Mouse (Mus musculus) small intestine, adult 2 months (tissue): ENCODE data around the gene Rp9. TPM values are rescaled to one million over a fixed set of nuclear protein-coding genes. Genes with fewer than 3 reads are reported as not detected.

ENCODE experiments used
- H3K27ac ChIP-seq: fragments of 200-500 bp; 2 replicates; pipeline ENCODE4 v1.5.1; 2012; ENCODE audit warnings: low read depth, low read length, control low read depth, inconsistent platforms; ENCODE audit not compliant: insufficient read depth
- H3K27me3 ChIP-seq: fragments of 200-500 bp; 2 replicates; pipeline ENCODE4 v1.6.1; 2012; ENCODE audit warnings: mild to moderate bottlenecking, moderate library complexity, low read length, inconsistent platforms; ENCODE audit not compliant: control insufficient read depth, insufficient read depth
- H3K36me3 ChIP-seq: fragments of 200-500 bp; 2 replicates; pipeline ENCODE4 v1.6.1; 2012; ENCODE audit warnings: mild to moderate bottlenecking, low read length, control low read depth, inconsistent platforms; ENCODE audit not compliant: control insufficient read depth, insufficient read depth
- H3K4me1 ChIP-seq: fragments of 200-500 bp; 2 replicates; pipeline ENCODE4 v1.6.1; 2012; ENCODE audit warnings: low read length, inconsistent platforms, mixed read lengths; ENCODE audit not compliant: control insufficient read depth, insufficient read depth, insufficient read length
- H3K4me3 ChIP-seq: fragments of 200-500 bp; 2 replicates; pipeline ENCODE4 v1.5.1; 2012; ENCODE audit warnings: low read depth, mild to moderate bottlenecking, control low read depth, inconsistent platforms, low read length, moderate library complexity
- CTCF ChIP-seq: fragments of 200-500 bp; IDR thresholded peaks from 2 replicates; pipeline ENCODE4 v1.5.1; 2012; ENCODE audit warnings: low read depth, mild to moderate bottlenecking, control low read depth, inconsistent platforms, low read length, moderate library complexity, mixed read lengths; ENCODE audit not compliant: insufficient replicate concordance, insufficient read length; ENCODE audit errors: extremely low read depth
- POLR2A ChIP-seq: fragments of 200-500 bp; IDR thresholded peaks from 2 replicates; pipeline ENCODE4 v1.6.1; 2012; ENCODE audit warnings: low read depth, mild to moderate bottlenecking, control low read depth, inconsistent platforms, low read length, moderate library complexity
- WGBS: fragments of 180-500 bp; shearing (Covaris S2); methylation state at CpG from one replicate; pipeline ENCODE4 v1.1.7; 2018; 5-methylcytosine and 5-hydroxymethylcytosine counted together
- polyA plus RNA-seq: library from polyadenylated mRNA; depleted of rRNA; stranded (reverse); fragments of >200 nt; gene quantifications from 2 replicates; pipeline ENCODE4 v1.2.3, GENCODE M21; 2012

Gene Rp9
- polyA plus RNA-seq, 1 experiment: 106 TPM

DNA sequence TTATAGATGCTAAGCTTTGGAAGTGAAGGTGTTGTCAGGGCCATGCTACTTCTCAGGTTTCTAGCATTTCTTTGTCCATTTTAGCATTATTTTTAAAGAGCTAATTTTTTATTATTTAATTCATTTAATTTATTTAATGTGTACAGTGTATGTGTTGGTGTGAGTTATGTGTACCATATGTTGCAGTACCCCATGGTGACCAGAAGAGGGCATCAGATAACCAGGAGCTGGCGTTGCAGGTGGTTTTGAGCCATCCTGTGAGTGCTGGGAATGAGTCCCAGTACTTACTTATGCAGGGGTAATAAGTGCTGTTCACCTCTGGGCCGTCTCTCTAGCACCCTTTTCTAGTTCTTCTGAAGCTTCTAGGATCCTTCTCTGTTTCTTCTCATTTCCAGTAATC lies 25.6 kb upstream of the Rp9 start:
- H3K27me3 ChIP-seq: no peaks in the 10 kb centered on the region
- 81% methylated on average over 2 of the region's 2 CpGs for WGBS
- H3K27ac ChIP-seq: no peak overlapping the region
- no peaks in the 10 kb centered on the region for H3K4me1 ChIP-seq
- H3K36me3 ChIP-seq: no peaks in the 10 kb centered on the region
- H3K4me3 ChIP-seq: no peak overlapping the region
- TF ChIP-seq POLR2A: no peak
- no peak for TF ChIP-seq CTCF

DNA sequence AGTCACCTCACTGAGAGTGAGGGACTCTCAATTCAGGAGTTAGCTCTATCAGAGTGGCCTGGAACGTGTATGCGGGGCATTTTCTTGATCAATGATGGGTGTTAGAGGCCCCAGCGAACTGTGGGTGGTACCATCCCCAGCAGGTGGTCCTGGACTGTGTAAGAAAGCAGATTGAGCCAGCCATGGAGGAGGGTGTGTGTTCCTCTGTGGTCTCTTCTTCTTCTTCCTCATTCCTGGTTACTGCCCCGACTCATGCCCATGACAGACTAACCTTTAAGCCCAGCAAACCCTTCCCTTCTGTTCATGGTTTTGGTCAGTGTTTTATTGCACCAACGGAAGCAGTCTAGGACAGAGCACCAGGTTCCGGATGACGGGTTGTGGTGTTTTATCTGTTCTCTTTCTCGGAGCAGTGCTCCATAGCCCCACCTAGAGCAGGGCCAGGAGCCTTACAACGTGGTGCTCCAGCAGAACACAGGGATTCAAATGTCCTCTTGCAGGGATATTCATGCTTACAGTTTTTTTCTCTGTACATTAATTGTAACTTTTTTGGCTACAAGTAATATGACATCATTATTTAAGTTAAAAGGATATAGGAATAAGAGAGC lies 24.8 kb upstream of the Rp9 start:
- Histone ChIP-seq H3K4me3 (no peak overlapping the region), H3K4me1 (no peaks in the 10 kb centered on the region), H3K36me3 (no peaks in the 10 kb centered on the region), H3K27ac (no peak overlapping the region), H3K27me3 (no peaks in the 10 kb centered on the region)
- TF ChIP-seq POLR2A (no peak), CTCF (no peak)
- 83% methylated on average over 9 of the region's 9 CpGs for whole genome bisulfite sequencing

GRCm38 (mm10) chr9:22488963-22489362 lies 19.4 kb upstream of the Rp9 start:
- no peak overlapping the region for H3K27ac ChIP-seq
- TF ChIP-seq POLR2A (no peak), CTCF (no peak)
- no peak overlapping the region for H3K4me3 ChIP-seq
- WGBS: 38% methylated on average over 9 of the region's 9 CpGs
- H3K4me1 ChIP-seq: no peaks in the 10 kb centered on the region
- H3K36me3 ChIP-seq: no peaks in the 10 kb centered on the region
- H3K27me3 ChIP-seq: no peaks in the 10 kb centered on the region

DNA sequence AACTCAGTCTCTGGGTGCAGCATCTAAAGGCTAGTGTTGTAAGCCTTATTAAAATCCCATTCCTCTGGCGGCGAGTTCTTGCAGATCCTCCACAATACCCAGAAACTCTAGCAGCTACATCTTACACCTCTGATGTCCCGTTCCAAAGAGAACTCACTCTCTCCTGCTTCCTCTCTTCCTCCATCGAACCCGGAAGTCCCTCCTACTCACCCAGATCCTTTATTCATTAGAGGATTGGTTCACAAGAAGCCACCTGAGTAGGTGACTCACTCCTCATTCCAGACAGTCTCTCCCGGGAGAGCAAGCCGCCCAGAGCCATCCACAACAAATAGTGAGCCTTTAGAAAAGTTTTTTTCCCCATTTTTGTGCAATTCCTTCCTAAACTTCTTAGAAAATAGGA lies 16.7 kb upstream of the Rp9 start:
- no peaks in the 10 kb centered on the region for H3K4me1 ChIP-seq
- H3K36me3 ChIP-seq: no peaks in the 10 kb centered on the region
- no peak overlapping the region for H3K4me3 ChIP-seq
- H3K27ac ChIP-seq: no peak overlapping the region
- TF ChIP-seq CTCF: no peak
- no peak for TF ChIP-seq POLR2A
- whole genome bisulfite sequencing: 85% methylated on average over 7 of the region's 7 CpGs
- no peaks in the 10 kb centered on the region for H3K27me3 ChIP-seq

DNA sequence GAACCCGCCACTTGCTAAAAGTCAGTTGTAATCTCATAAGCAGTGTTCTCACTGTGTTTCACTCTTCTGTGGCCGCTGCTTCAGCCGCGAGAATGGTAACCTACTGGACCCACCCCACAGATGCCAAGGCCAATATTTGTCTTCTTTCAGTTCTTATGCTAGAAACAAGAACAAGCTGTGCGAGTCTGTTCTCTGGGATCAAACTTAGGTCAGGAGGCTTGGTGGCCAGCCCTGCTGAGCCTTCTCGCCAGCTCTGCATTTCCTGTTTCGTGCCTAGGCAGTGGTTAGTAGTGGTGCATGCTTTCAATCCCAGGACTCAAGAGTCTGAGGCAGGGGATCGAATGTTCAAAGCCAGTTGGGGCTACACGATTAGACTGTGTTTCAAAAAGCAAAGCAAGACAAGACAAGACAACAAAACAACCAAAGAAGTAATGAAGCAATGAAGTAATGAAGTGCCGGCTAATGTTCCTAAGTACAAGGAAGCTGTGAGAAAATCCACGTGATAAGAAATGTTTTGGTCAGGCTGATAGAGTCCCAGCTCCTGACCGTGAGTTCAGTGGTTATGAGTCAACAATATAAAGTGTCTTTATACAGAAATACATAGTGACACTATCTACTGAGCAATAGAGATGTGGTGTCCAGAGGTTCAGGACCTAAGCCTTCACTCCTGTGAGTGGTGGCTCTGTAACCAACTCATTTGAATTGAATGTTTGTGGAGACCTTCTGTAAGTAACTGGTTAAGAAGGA lies 15.2 kb upstream of the Rp9 start:
- H3K27me3 ChIP-seq: no peaks in the 10 kb centered on the region
- no peak overlapping the region for H3K4me3 ChIP-seq
- no peaks in the 10 kb centered on the region for H3K4me1 ChIP-seq
- H3K36me3 ChIP-seq: no peaks in the 10 kb centered on the region
- WGBS: 74% methylated on average over 12 of the region's 12 CpGs
- no peak overlapping the region for H3K27ac ChIP-seq
- no peak for TF ChIP-seq POLR2A
- no peak for TF ChIP-seq CTCF

DNA sequence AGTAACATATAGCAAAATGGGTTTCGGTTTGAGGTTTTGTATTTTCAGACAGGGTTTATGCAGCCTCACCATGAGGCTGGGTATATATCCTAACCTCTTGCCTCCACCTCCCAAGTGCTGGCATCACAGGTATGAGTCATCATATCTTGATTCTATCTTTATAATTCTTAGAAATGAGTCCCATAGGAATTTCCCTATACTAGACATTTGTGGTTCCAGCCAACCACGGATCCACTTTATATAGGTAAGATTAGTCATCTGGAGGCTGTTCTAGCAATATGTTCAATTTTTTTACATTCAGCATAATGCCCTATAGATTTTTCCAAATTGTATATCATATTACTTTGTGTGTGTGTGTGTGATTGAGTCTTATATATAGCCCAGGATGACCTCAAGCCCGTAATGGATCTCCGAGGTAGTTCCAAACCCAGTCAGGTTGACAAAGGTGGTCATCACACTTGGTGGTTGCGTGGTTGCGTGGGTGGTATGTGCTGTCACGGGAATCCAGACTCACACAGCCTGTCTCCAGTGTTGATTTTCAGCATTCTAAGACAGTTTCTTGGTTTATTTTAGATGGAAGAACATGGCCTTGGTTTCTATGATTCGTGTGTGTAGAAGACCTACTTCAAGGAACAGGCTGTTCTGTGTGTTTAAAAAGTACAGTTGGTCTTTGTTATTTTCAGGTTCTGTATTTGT lies 14.5 kb upstream of the Rp9 start:
- H3K27me3 ChIP-seq: no peaks in the 10 kb centered on the region
- WGBS: 94% methylated on average over 8 of the region's 8 CpGs
- no peaks in the 10 kb centered on the region for H3K36me3 ChIP-seq
- H3K4me1 ChIP-seq: no peaks in the 10 kb centered on the region
- no peak overlapping the region for H3K27ac ChIP-seq
- TF ChIP-seq CTCF (no peak), POLR2A (no peak)
- no peak overlapping the region for H3K4me3 ChIP-seq

GRCm38 (mm10) chr9:22478946-22479345 lies 9.4 kb upstream of the Rp9 start:
- WGBS: 93% methylated on average over 8 of the region's 8 CpGs

More at GRCm38 (mm10) chr9:22478946-22479345, 9.4 kb upstream of the Rp9 start:
- TF ChIP-seq POLR2A (no peak), CTCF (no peak)
- no peaks in the 10 kb centered on the region for H3K36me3 ChIP-seq
- H3K27me3 ChIP-seq: no peaks in the 10 kb centered on the region
- H3K27ac ChIP-seq: no peak overlapping the region
- H3K4me1 ChIP-seq: no peaks in the 10 kb centered on the region
- no peak overlapping the region for H3K4me3 ChIP-seq
